Mouse (Mus musculus): ENCODE measurements around the gene Ces1d. TPM values are rescaled to one million over a fixed set of nuclear protein-coding genes. Genes with fewer than 3 reads are reported as not detected.

The Ces1d gene
- total RNA-seq, 2 experiments from 2014 or later: not detected

GRCm38 (mm10) chr8:93147331-93147730 is 50.3 kb downstream of the Ces1d start:
- no peak for DNase-seq (ENCODE audit: low spot score in 2 of 2)

GRCm38 (mm10) chr8:93140696-93141095 is 56.9 kb downstream of the Ces1d start:
- DNase-seq (ENCODE audit: low spot score in 2 of 2): peak; percentile 13 to 47

- DNase-seq (ENCODE audit: low spot score in 2 of 2): no peak
These were observed 65.4 kb downstream of the Ces1d start for GRCm38 (mm10) chr8:93132196-93132595.

- DNase-seq (ENCODE audit: low spot score in 2 of 2): no peak
These were observed 66.2 kb downstream of the Ces1d start, which contains the start of gene Ces1c for GRCm38 (mm10) chr8:93131233-93131980. Gene Ces1c (minus strand): TSS chr8:93131283.

GRCm38 (mm10) chr8:93126476-93126875 is 71.2 kb downstream of the Ces1d start:
- peak; percentile 6 to 59 for DNase-seq (ENCODE audit: low spot score in 2 of 2)

- no peak for DNase-seq (ENCODE audit: low spot score in 2 of 2)
These were observed 75.6 kb downstream of the Ces1d start for GRCm38 (mm10) chr8:93122005-93122404.

Other genes starting within 250 kb of the Ces1d start
- gene Slc6a2, start 237.8 kb downstream of the Ces1d start, total RNA-seq (2021): under 1 TPM; 0.16 to 0.24 TPM
- gene Ces1a, start 149.6 kb downstream of the Ces1d start, total RNA-seq (2021): not detected
- gene Ces1b, start 117.8 kb downstream of the Ces1d start, total RNA-seq (2021): not detected
- not detected for gene Ces1c, start 66.6 kb downstream of the Ces1d start, total RNA-seq (2021)
- gene Ces1e, start 31.8 kb upstream of the Ces1d start, total RNA-seq (2021): not detected
- not detected for gene Ces1f, start 81.9 kb upstream of the Ces1d start, total RNA-seq (2021)
- not detected for gene Ces1g, start 139.5 kb upstream of the Ces1d start, total RNA-seq (2021)
- gene Ces1h, start 181.9 kb upstream of the Ces1d start, total RNA-seq (2021): not detected

All from layer of hippocampus, postnatal 14 days (tissue).